ENCODE assay signal across 27 mouse cellular contexts in the genomic region with DNA sequence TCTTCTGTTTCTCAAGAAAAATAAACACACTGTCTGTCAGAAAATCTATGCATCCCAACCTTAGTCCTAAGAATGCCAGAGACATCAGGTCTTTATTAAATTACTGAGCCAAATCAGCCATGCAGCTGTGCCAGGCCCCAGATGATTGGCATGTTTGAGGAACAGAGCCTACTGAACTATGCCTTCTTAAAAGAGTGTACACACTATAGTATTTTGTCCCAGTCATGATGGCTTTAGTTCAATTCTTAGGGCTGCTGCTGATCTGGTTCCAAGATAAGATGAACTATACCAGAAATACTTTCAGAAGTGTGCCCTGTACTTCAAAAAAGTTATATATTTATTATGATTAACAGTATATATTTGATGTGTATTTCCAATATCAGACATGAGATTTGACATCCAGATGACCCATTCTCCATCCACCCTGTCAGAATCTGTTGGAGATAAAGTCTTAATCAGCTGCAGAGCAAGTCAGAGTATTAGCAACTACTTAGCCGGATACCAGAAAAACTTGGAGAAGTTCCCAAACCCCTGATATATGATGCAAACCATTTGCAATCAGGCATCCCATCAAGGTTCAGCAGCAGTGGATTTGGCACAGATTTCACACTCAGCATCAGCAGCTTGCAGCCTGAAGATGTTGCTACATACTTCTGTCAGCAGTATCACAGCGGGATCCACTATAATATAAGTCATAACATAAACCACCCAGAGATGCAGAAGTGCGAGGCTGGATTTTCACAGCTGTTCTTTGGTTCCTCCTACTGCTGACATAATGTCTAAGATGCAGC.
DNase-seq lines count a peak whose midpoint lies in the region; ATAC-seq and TF ChIP-seq lines count a peak whose summit lies in the region.
"Had no signal": no experiment of that assay in that cellular context is flagged by ENCODE, and none has a peak within 500 bp of the region (broad histone marks: within the 10 kb centered on the region; RNA-seq: fewer than 3 reads in every experiment).

No protein-coding gene starts in this region.

- no peak overlapping the region for H3K4me3 ChIP-seq in intestine, embryonic 16.5 days (ENCODE audit: low read length)
- no peak overlapping the region for H3K4me3 ChIP-seq in intestine, postnatal 0 days (ENCODE audit: low read depth, low read length)
- H3K4me3 ChIP-seq in midbrain, postnatal 0 days (ENCODE audit: low read depth, low read length) = no peak overlapping the region
- no peak overlapping the region for H3K4me3 ChIP-seq in midbrain, embryonic 11.5 days (ENCODE audit: low read depth, low read length)
- no peak overlapping the region for H3K4me3 ChIP-seq in myocyte
- H3K4me3 ChIP-seq: forebrain, embryonic 15.5 days; gastrocnemius, adult 2 months; heart, adult 2 months; heart, embryonic 12.5 days; limb, embryonic 10.5 days; limb, embryonic 15.5 days; liver, embryonic 13.5 days; midbrain, embryonic 12.5 days had no signal

- no peaks in the 10 kb centered on the region for H3K4me1 ChIP-seq in intestine, embryonic 16.5 days (ENCODE audit: control insufficient read depth, insufficient read depth, low read length)
- H3K4me1 ChIP-seq in intestine, postnatal 0 days (replicated peaks; ENCODE audit: control insufficient read depth, insufficient read depth, low read length) = no peaks in the 10 kb centered on the region
- no peaks in the 10 kb centered on the region for H3K4me1 ChIP-seq in midbrain, postnatal 0 days (ENCODE audit: insufficient read depth, low read length)
- no peaks in the 10 kb centered on the region for H3K4me1 ChIP-seq in midbrain, embryonic 11.5 days (ENCODE audit: control insufficient read depth, insufficient read depth, low read length)
- H3K4me1 ChIP-seq: forebrain, embryonic 15.5 days; heart, embryonic 12.5 days; limb, embryonic 10.5 days; limb, embryonic 15.5 days; liver, embryonic 13.5 days; midbrain, embryonic 12.5 days had no signal

- no peak overlapping the region for H3K4me2 ChIP-seq in intestine, embryonic 16.5 days (ENCODE audit: low read depth, low read length)
- H3K4me2 ChIP-seq in intestine, postnatal 0 days (replicated peaks; ENCODE audit: low read depth) = no peak overlapping the region
- H3K4me2 ChIP-seq in midbrain, postnatal 0 days (ENCODE audit: low read depth, low read length, poor library complexity, severe bottlenecking) = no peak overlapping the region
- H3K4me2 ChIP-seq in midbrain, embryonic 11.5 days = no peak overlapping the region
- H3K4me2 ChIP-seq in myocyte (ENCODE audit: low read depth) = no peak overlapping the region
- H3K4me2 ChIP-seq: forebrain, embryonic 15.5 days; heart, embryonic 12.5 days; hindbrain, embryonic 14.5 days; limb, embryonic 15.5 days; liver, embryonic 13.5 days; midbrain, embryonic 12.5 days had no signal

- 70% methylated on average over 3 of the region's 3 CpGs for WGBS in intestine, embryonic 16.5 days
- 76% methylated on average over 3 of the region's 3 CpGs for WGBS in intestine, postnatal 0 days
- 82% methylated on average over 3 of the region's 3 CpGs for WGBS in midbrain, postnatal 0 days
- 83% methylated on average over 3 of the region's 3 CpGs for WGBS in midbrain, embryonic 11.5 days

- no peaks in the 10 kb centered on the region for H3K9me3 ChIP-seq in intestine, embryonic 16.5 days (ENCODE audit: control insufficient read depth, low read length)
- H3K9me3 ChIP-seq in intestine, postnatal 0 days (ENCODE audit: control insufficient read depth) = no peaks in the 10 kb centered on the region
- no peaks in the 10 kb centered on the region for H3K9me3 ChIP-seq in midbrain, postnatal 0 days (ENCODE audit: low read length)
- H3K9me3 ChIP-seq in midbrain, embryonic 11.5 days (ENCODE audit: control insufficient read depth, low read length) = no peaks in the 10 kb centered on the region
- H3K9me3 ChIP-seq: forebrain, embryonic 15.5 days; heart, embryonic 12.5 days; limb, embryonic 10.5 days; limb, embryonic 15.5 days; liver, embryonic 13.5 days; midbrain, embryonic 12.5 days had no signal

- no peak for TF ChIP-seq CTCF in intestine, postnatal 0 days (IDR thresholded peaks at IDR 0.05; ENCODE audit: low read depth)
- TF ChIP-seq CTCF in midbrain, postnatal 0 days (IDR thresholded peaks at IDR 0.05) = no peak

- no peak overlapping the region for H3K9ac ChIP-seq in intestine, embryonic 16.5 days (ENCODE audit: low read depth, low read length)
- no peak overlapping the region for H3K9ac ChIP-seq in intestine, postnatal 0 days (ENCODE audit: low read depth, low read length)
- no peak overlapping the region for H3K9ac ChIP-seq in midbrain, postnatal 0 days (replicated peaks; ENCODE audit: low read length, poor library complexity, severe bottlenecking)
- no peak overlapping the region for H3K9ac ChIP-seq in midbrain, embryonic 11.5 days (ENCODE audit: low read length)
- H3K9ac ChIP-seq: forebrain, embryonic 15.5 days; heart, embryonic 12.5 days; hindbrain, embryonic 14.5 days; limb, embryonic 15.5 days; liver, embryonic 13.5 days; midbrain, embryonic 12.5 days had no signal

- H3K27ac ChIP-seq in intestine, embryonic 16.5 days (ENCODE audit: low read length) = no peak overlapping the region
- no peak overlapping the region for H3K27ac ChIP-seq in intestine, postnatal 0 days (ENCODE audit: low read depth, low read length)
- no peak overlapping the region for H3K27ac ChIP-seq in midbrain, postnatal 0 days (ENCODE audit: low read depth, low read length)
- H3K27ac ChIP-seq in midbrain, embryonic 11.5 days (ENCODE audit: low read depth, low read length) = no peak overlapping the region
- H3K27ac ChIP-seq: forebrain, embryonic 15.5 days; gastrocnemius, adult 2 months; heart, adult 2 months; hindbrain, embryonic 14.5 days; limb, embryonic 10.5 days; limb, embryonic 15.5 days; liver, embryonic 13.5 days; midbrain, embryonic 12.5 days had no signal

- no peak overlapping the region for H3ac ChIP-seq in myocyte (ENCODE audit: control insufficient read depth, insufficient read length)

- H3K36me3 ChIP-seq in intestine, embryonic 16.5 days (ENCODE audit: control insufficient read depth, insufficient read depth, low read length) = no peaks in the 10 kb centered on the region
- H3K36me3 ChIP-seq in intestine, postnatal 0 days (ENCODE audit: control insufficient read depth, insufficient read depth) = no peaks in the 10 kb centered on the region
- H3K36me3 ChIP-seq in midbrain, postnatal 0 days (ENCODE audit: insufficient read depth, low read length) = no peaks in the 10 kb centered on the region
- H3K36me3 ChIP-seq in midbrain, embryonic 11.5 days (ENCODE audit: control insufficient read depth, insufficient read depth, low read length) = no peaks in the 10 kb centered on the region
- H3K36me3 ChIP-seq in myocyte (ENCODE audit: control insufficient read depth, insufficient read depth) = no peaks in the 10 kb centered on the region
- H3K36me3 ChIP-seq: forebrain, embryonic 15.5 days; heart, embryonic 12.5 days; limb, embryonic 10.5 days; limb, embryonic 15.5 days; liver, embryonic 13.5 days; midbrain, embryonic 12.5 days had no signal

- no peaks in the 10 kb centered on the region for H3K79me2 ChIP-seq in myocyte (ENCODE audit: control insufficient read depth, insufficient read depth)

- peak; percentile 36; the same call in 1 of the 2 replicates for ATAC-seq in intestine, embryonic 16.5 days
- ATAC-seq in intestine, postnatal 0 days = no peak
- no peak for ATAC-seq in midbrain, postnatal 0 days (ENCODE audit: low FRiP score)
- no peak for ATAC-seq in midbrain, embryonic 11.5 days (ENCODE audit: low FRiP score)
- ATAC-seq: forebrain, embryonic 15.5 days had no signal

- TF ChIP-seq POLR2A in myocyte (IDR thresholded peaks at IDR 0.05; ENCODE audit: insufficient read length, low read depth) = no peak

- DNase-seq in midbrain, postnatal 0 days (ENCODE audit: low spot score) = peak; percentile 40
- DNase-seq in midbrain, embryonic 11.5 days (ENCODE audit: low spot score, missing footprints) = no peak
- DNase-seq in NIH3T3 (ENCODE audit: low read depth) = peak; percentile 5
- DNase-seq in kidney, adult 9 months = no peak
- DNase-seq: adrenal gland, adult 8-10 months; B cell, adult 2 months; cerebellum, adult 11 months; cerebellum, adult 9-11 months; gastrocnemius, adult 2 months; heart, adult 2 months; kidney, adult 8-10 months; kidney, postnatal 10 days; layer of hippocampus, postnatal 36 days; liver, embryonic 13.5 days; lung, adult 18-20 months; right cerebral cortex, postnatal 14 days; thymus, adult 2 months; thymus, postnatal 36 days had no signal

- no peaks in the 10 kb centered on the region for H3K27me3 ChIP-seq in intestine, embryonic 16.5 days (replicated peaks; ENCODE audit: control insufficient read depth, insufficient read depth, low read length)
- no peaks in the 10 kb centered on the region for H3K27me3 ChIP-seq in intestine, postnatal 0 days (replicated peaks; ENCODE audit: control insufficient read depth, insufficient read depth, low read length)
- no peaks in the 10 kb centered on the region for H3K27me3 ChIP-seq in midbrain, postnatal 0 days (ENCODE audit: insufficient read depth, low read length)
- H3K27me3 ChIP-seq in midbrain, embryonic 11.5 days (ENCODE audit: control insufficient read depth, insufficient read depth, low read length) = no peaks in the 10 kb centered on the region
- H3K27me3 ChIP-seq in myocyte (ENCODE audit: control insufficient read depth, insufficient read depth, insufficient read length) = no peaks in the 10 kb centered on the region
- H3K27me3 ChIP-seq: forebrain, embryonic 15.5 days; heart, embryonic 12.5 days; limb, embryonic 15.5 days; liver, embryonic 13.5 days; midbrain, embryonic 12.5 days had no signal

TF ChIP-seq in myocyte, 11 proteins besides CTCF, POLR2A, EP300 and RAD21:
- no peak for TF ChIP-seq USF1 (IDR thresholded peaks at IDR 0.05; ENCODE audit: low read depth)
- no peak for TF ChIP-seq POLR2AphosphoS2 (IDR thresholded peaks at IDR 0.05; ENCODE audit: insufficient read length, low read depth)
- no peak for TF ChIP-seq MAX (IDR thresholded peaks at IDR 0.05; ENCODE audit: low read depth)
- TF ChIP-seq CEBPB (IDR thresholded peaks at IDR 0.05; ENCODE audit: insufficient read depth, poor library complexity, severe bottlenecking) = peak; percentile 53; the same call in 1 of the 2 replicates
- TF ChIP-seq SRF (IDR thresholded peaks at IDR 0.05; ENCODE audit: control insufficient read depth, insufficient read length, low read depth) = no peak

Comparison
In these comparisons a context has a peak if more than half of its experiments do, and no peak if none do; other contexts are left out.
1. DNase-seq: peak in midbrain, postnatal 0 days (single experiment) and NIH3T3 (single experiment); none in midbrain, embryonic 11.5 days (single experiment) and kidney, adult 9 months (single experiment).